Mouse (Mus musculus): ENCODE measurements around the gene Med16. TPM values are rescaled to one million over a fixed set of nuclear protein-coding genes. Genes with fewer than 3 reads are reported as not detected.
A peak's percentile ranks its signal among the peaks of the same experiment; 100 is the strongest.
"Not testable (repeated sequence)": the region's sequence is repeated elsewhere in the genome, so short reads cannot be mapped to it uniquely, and the experiment has no call there.

The Med16 gene
- polyA plus RNA-seq, 1 experiment: 19.3 TPM

DNA sequence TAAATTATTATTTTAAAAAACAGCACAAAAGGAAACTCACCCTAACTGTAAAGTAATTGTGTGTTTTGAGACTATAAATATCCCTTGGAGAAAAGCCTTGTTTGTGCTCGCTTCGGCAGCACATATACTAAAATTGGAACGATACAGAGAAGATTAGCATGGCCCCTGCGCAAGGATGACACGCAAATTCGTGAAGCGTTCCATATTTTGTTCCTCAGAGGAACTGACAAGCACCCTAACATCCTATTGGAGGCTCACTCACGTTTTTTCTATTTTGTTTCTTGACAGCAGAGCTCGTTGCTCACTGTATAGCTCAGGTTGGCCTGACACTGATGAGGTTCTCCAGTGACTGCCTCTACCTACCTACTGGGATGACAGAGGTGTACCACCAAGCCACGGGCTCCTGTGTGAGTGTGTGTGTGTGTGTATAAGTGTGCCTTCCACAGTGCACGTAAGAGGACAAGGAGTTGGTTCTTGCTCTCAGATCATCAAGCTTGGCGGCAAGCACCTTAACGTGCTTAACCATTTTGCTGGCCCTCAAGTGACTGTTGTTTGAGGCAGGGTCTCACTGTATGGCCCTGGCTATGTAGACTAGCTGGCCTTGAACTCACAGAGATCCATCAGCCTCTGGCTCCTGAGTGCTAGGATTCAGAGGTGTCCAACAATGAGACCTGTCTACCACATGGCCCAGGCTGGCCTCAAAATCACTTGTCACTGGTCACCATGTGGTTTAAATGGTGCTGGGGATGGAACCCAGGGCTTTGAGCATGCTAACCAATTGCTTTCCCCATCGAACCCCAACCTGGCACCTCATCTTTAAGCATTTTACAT is 584 bp upstream of the Med16 start:
- no peak overlapping the region for H3K27ac ChIP-seq (ENCODE audit: insufficient read depth, low read depth, low read length)
- peak overlapping the region; percentile 15; the same call in 1 of the 2 replicates for H3K4me3 ChIP-seq (ENCODE audit: insufficient read depth, low read length)
- no peak for TF ChIP-seq POLR2A (IDR thresholded peaks at IDR 0.05; ENCODE audit: borderline replicate concordance, low read depth, low read length)
- no peak; the same call in 1 of the 2 replicates for TF ChIP-seq CTCF (IDR thresholded peaks at IDR 0.05; ENCODE audit: low read depth, low read length)
- peaks cover 7% of the 10 kb centered on the region for H3K4me1 ChIP-seq (ENCODE audit: control insufficient read depth, insufficient read depth, low read length)

- Histone ChIP-seq H3K4me1 (ENCODE audit: control insufficient read depth, insufficient read depth, low read length) (peaks cover 7% of the 10 kb centered on the region), H3K27ac (ENCODE audit: insufficient read depth, low read depth, low read length) (no peak overlapping the region), H3K4me3 (ENCODE audit: insufficient read depth, low read length) (no peak overlapping the region)
- TF ChIP-seq CTCF (IDR thresholded peaks at IDR 0.05; ENCODE audit: low read depth, low read length) (no peak), POLR2A (IDR thresholded peaks at IDR 0.05; ENCODE audit: borderline replicate concordance, low read depth, low read length) (no peak)
These were observed 1.3 kb downstream of the Med16 start for GRCm38 (mm10) chr10:79907415-79907814.

DNA sequence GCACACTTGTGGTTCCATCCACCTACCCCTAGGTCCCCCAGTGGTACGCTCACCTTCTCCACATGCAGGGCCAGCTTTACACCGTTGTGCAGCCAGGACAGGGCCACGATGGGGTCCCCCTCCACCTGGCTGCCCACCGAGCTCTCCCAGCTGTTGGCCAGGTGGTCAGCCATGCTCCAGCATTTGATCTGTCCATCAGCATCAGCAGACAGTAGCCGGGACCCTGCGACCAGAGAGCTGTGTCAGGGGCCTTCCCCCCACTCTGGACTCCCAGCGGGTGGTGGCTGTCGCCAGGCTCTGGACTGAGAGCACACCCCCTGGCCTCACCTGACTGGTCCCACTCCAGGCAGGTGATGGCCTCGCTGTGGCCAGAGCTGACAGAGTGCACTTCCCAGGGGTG is 2.0 kb downstream of the Med16 start:
- TF ChIP-seq POLR2A (IDR thresholded peaks at IDR 0.05; ENCODE audit: borderline replicate concordance, low read depth, low read length) (no peak), CTCF (IDR thresholded peaks at IDR 0.05; ENCODE audit: low read depth, low read length) (no peak)
- peaks cover 7% of the 10 kb centered on the region for H3K4me1 ChIP-seq (ENCODE audit: control insufficient read depth, insufficient read depth, low read length)
- no peak overlapping the region for H3K4me3 ChIP-seq (ENCODE audit: insufficient read depth, low read length)
- no peak overlapping the region for H3K27ac ChIP-seq (ENCODE audit: insufficient read depth, low read depth, low read length)

- TF ChIP-seq POLR2A (IDR thresholded peaks at IDR 0.05; ENCODE audit: borderline replicate concordance, low read depth, low read length) (no peak), CTCF (IDR thresholded peaks at IDR 0.05; ENCODE audit: low read depth, low read length) (no peak)
- Histone ChIP-seq H3K4me1 (ENCODE audit: control insufficient read depth, insufficient read depth, low read length) (no peaks in the 10 kb centered on the region), H3K27ac (ENCODE audit: insufficient read depth, low read depth, low read length) (no peak overlapping the region), H3K4me3 (ENCODE audit: insufficient read depth, low read length) (no peak overlapping the region)
These were observed 7.7 kb downstream of the Med16 start for GRCm38 (mm10) chr10:79900951-79901410.

DNA sequence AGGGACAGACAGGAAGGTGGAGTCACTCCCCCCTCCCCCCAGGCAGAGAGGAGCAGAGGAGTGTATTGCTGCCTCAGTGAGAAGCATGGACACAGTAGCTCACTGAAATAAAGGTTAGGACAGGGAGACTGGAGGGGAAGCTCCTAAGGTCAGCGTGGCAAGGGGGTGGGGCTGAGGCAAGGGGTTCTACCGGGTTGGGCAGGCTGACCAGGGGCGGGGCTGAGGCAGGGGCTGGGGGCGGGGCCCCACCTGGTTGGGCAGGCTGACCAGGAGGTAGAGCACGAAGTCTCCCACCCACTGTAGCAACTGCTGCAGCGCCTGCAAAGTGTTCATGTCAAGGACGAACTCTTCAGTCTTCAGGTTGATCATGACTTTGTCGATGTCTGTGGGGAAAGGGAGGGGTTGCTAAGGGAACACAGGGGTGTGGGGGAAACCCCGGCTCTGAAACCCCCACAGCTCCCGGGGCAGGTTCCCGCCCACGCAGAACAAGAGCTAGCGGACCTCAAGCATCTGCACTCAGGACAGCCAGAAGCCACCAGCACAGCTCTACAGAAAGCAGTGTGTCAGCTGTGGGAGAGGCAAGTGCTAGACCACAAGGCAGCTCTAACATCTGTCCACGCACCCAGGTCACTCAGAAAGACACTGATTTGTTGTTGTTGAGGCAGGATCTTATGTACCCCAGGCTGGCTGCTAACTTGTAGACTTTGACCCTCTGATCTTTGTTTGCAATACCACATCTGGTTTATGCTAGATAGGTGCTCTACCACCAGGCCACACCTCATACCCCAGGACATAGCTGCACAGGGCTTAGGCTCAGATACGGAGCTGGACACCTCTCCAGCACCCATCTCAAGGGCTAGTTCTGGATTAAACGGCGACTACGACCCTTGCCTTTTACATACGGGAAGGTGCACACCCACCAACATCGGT is 11.1 kb downstream of the Med16 start:
- Histone ChIP-seq H3K27ac (ENCODE audit: insufficient read depth, low read depth, low read length) (no peak overlapping the region), H3K4me3 (ENCODE audit: insufficient read depth, low read length) (no peak overlapping the region), H3K4me1 (ENCODE audit: control insufficient read depth, insufficient read depth, low read length) (no peaks in the 10 kb centered on the region)
- TF ChIP-seq CTCF (IDR thresholded peaks at IDR 0.05; ENCODE audit: low read depth, low read length): no peak

- Histone ChIP-seq H3K4me1 (ENCODE audit: control insufficient read depth, insufficient read depth, low read length) (no peaks in the 10 kb centered on the region), H3K27ac (ENCODE audit: insufficient read depth, low read depth, low read length) (no peak overlapping the region), H3K4me3 (ENCODE audit: insufficient read depth, low read length) (no peak overlapping the region)
- no peak for TF ChIP-seq POLR2A (IDR thresholded peaks at IDR 0.05; ENCODE audit: borderline replicate concordance, low read depth, low read length)
- TF ChIP-seq CTCF (IDR thresholded peaks at IDR 0.05; ENCODE audit: low read depth, low read length): no peak
These were observed 11.9 kb downstream of the Med16 start for GRCm38 (mm10) chr10:79896814-79897213.

GRCm38 (mm10) chr10:79896306-79896705 is 12.4 kb downstream of the Med16 start:
- TF ChIP-seq CTCF (IDR thresholded peaks at IDR 0.05; ENCODE audit: low read depth, low read length): no peak
- H3K4me3 ChIP-seq (ENCODE audit: insufficient read depth, low read length): no peak overlapping the region
- no peak overlapping the region for H3K27ac ChIP-seq (ENCODE audit: insufficient read depth, low read depth, low read length)
- no peaks in the 10 kb centered on the region for H3K4me1 ChIP-seq (ENCODE audit: control insufficient read depth, insufficient read depth, low read length)

DNA sequence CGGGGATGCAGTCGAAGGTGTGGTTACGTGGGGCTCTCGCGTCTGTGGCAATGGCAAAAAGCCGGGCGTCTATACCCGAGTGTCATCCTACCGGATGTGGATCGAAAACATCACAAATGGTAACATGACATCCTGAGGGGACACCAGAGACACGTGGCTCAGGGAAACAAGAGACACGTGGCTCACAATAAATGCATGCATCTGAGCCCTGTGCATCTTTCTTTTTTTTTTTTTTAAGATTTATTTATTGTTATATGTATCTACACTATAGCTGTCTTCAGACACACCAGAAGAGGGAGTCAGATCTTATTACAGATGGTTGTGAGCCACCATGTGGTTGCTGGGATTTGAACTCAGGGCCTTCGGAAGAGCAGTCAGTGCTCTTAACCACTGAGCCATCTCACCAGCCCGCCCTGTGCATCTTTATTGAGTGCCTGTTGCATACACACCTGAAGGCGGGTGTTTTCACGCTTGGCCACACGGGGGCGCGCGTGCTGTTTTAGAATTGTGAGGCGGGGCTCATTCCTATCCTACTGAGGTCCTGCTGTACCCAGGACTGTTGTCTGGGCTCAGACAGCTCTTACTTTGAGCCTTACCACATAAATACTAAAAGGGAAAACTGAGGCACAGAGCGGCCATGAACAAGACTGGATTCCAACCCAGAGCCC is 16.1 kb downstream of the Med16 start:
- not testable (repeated sequence) for H3K4me1 ChIP-seq (ENCODE audit: control insufficient read depth, insufficient read depth, low read length); H3K4me3 ChIP-seq (ENCODE audit: insufficient read depth, low read length); H3K27ac ChIP-seq (ENCODE audit: insufficient read depth, low read depth, low read length)
- TF ChIP-seq CTCF (IDR thresholded peaks at IDR 0.05; ENCODE audit: low read depth, low read length): peak; percentile 80

GRCm38 (mm10) chr10:79890670-79891069 is 18.1 kb downstream of the Med16 start, which contains the start of gene Cfd:
Gene Cfd, plus strand, starts transcription at chr10:79890853.
- H3K27ac ChIP-seq (ENCODE audit: insufficient read depth, low read depth, low read length): 0 out of 2 replicates have a peak within 1 kb of the TSS, but pooled peaks have one; percentile 16
- peaks cover 7% of the 10 kb centered on the region for H3K4me1 ChIP-seq (ENCODE audit: control insufficient read depth, insufficient read depth, low read length)
- no peak for TF ChIP-seq CTCF (IDR thresholded peaks at IDR 0.05; ENCODE audit: low read depth, low read length)
- TF ChIP-seq POLR2A (IDR thresholded peaks at IDR 0.05; ENCODE audit: borderline replicate concordance, low read depth, low read length): no peak
- H3K4me3 ChIP-seq (ENCODE audit: insufficient read depth, low read length): no peak within 1 kb of the TSS

Data from bone marrow macrophage, adult 2 months (primary cell).